Mouse (Mus musculus): Measurements from ENCODE around the gene Tuba1c.
A peak's percentile ranks its signal among the peaks of the same experiment; 100 is the strongest.
"Not testable (repeated sequence)": the region's sequence is repeated elsewhere in the genome, so short reads cannot be mapped to it uniquely, and the experiment has no call there.

Gene Tuba1c

DNA sequence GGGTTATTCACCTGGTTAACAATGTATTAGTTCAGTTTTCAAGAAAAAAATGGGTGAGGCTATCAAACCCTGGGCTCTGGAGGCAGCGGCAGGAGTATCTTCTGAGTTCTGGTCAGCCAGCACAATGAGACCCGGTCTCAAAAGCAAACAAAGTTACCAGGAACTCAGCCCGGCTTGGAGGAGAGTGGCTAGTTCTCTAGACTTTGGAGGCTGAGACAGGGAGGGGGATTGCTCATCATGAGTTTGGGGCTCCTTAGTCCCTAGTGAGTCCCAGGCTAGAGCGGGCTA lies 1.6 kb downstream of the Tuba1c start:
- no peak for DNase-seq

DNA sequence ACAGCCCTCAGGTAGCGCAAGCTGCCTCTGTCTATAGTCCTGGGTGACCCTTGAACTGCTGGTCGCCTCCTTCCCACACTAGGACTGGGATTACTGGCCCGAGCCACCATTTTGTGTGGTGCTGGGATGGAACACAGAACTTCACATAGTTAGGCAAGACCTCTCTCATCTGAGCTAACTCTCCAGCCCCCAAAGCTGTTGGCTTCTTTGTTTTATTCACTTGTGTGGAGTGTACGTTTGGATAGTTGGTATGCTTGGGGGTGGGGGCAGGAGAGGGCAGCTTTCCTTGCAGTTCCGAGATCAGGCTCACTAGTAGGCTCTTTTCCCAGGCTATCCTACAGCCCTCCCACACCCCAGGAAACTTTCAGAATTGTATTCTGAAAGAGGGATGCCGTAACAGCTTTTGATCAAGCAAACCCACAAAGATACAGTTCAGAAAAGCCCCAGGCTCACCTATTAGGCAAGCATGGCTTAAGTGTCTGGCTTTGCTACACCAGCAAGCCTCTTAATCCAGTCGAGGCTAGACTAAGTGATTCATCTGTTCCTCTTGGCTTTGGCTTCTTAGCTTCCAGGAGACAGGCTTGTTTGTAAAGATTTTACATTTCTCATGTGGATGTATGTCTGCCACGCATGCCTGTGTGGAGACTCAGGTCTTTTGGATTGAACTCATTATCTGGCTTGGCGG lies 2.5 kb downstream of the Tuba1c start:
- no peak for DNase-seq

GRCm38 (mm10) chr15:99032726-99033250 lies 3.1 kb downstream of the Tuba1c start:
- no peak for DNase-seq

DNA sequence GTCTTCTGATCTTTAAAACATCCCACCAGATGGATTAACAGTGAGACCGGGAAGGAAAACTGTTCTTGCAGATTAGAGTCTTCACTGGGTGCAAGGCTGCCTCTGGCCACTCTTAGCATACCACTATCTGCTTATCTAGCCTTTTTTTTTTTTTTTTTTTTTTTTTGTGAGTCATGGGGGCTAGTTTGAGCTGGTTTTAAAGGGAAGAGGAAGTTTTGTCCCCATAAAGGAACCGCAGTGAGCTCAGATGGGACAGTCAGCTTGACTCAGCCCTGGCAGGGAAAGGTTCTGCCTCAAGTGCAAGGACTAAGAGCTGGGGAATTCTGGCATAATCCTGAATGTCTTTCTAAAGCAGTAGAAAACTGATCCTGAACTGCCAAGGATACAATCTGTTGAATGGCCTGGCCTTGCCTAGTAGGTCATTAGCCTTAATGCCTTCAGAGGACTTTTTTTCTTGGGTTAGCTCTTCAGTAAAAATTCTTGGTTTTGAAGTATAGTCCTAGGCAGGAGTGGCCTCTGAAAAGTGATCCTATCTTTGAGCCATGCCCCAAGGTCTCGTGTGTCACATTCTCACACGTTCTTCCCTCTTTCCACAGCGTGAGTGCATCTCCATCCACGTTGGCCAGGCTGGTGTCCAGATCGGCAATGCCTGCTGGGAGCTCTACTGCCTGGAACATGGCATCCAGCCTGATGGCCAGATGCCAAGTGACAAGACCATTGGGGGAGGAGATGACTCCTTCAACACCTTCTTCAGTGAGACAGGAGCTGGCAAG lies 4.0 kb downstream of the Tuba1c start:
- no peak for DNase-seq

- no peak for DNase-seq
Measured at GRCm38 (mm10) chr15:99035431-99035830, 5.7 kb downstream of the Tuba1c start.

GRCm38 (mm10) chr15:99036249-99036905 lies 6.7 kb downstream of the Tuba1c start:
- DNase-seq = no peak

- DNase-seq = no peak
Measured at GRCm38 (mm10) chr15:99038025-99038424, 8.3 kb downstream of the Tuba1c start.

DNA sequence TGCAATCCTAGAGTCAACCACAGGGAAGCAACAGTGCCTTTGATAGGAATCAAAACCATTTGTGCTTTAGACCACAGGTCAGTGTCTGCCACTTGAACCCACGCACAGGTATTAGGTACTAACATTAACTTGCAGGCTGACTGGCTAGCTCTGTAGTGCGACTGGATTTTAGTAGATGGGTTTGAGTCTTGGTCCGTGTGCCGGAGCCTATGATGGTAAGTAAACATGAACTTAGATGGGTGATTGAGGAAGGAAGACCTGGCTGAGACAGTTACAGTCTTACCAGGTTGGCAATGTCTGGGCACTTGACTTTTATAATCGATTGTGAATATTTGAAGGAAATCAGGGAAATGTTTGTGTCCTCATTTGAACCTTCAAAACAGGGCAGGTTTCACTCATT lies 9.1 kb downstream of the Tuba1c start:
- no peak for DNase-seq

DNA sequence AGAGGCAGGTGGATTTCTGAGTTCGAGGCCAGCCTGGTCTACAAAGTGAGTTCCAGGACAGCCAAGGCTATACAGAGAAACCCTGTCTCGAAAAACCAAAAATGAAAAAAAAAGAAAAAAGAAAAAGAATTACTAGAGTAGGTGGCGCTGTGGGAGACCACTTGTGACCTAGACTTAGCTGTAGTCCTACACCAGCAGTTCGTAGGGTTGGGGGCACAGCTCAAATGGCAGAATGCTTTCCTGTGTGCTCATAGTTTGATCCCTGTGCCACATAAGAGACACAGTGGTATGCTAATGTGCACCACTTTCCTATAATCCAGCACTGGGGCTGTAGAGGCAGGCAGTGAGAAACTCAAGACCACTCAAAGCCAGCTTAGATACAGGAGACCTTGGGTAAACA lies 9.6 kb downstream of the Tuba1c start:
- no peak for DNase-seq

- no peak for DNase-seq
Measured at GRCm38 (mm10) chr15:99039996-99040919, 10.6 kb downstream of the Tuba1c start.

DNA sequence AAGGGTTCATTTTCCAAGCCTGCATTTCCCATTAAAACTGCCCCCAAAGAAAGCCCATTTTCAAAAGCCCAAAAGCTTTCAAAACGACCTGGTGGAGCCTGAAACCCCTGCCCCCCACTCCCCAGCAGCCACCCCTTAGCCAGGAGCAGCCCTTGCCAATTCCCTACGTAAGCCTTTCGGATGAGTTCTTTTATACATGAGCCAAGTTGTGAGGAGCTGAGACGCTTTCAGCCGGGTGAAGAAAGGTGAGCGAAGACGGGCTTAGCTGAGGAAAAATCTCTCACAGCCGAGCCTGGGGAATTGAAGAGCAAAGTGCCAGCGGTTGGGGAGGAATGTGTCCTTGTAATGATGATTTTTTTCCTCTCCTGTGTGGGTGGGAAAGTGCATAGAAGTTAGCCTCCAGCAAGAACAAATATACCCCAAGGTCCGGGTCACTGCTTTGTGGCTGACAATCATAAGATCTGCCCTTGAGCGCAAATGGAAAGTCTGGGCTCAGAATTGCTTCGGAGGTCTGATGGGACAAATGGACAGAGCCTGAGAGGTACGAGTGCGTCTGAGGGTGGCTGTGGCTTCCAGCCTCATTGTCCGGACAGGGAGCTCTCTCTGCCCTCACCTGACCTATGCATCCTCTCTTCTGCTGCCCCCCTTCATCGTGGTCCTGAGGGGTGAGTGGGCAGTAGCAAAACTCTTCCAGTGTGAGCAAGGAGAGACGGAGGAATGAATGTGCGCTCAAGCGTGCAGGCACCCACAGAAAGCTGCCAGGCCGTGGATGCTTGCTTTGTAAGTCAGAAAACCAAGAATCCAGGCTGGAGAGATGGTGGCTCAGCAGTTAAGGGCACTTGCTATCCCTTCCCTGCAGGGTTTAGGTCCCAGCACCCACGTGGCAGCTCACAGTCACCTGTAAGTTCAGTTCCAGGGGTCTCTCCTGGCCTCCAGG lies 11.5 kb downstream of the Tuba1c start:
- DNase-seq = no peak

DNA sequence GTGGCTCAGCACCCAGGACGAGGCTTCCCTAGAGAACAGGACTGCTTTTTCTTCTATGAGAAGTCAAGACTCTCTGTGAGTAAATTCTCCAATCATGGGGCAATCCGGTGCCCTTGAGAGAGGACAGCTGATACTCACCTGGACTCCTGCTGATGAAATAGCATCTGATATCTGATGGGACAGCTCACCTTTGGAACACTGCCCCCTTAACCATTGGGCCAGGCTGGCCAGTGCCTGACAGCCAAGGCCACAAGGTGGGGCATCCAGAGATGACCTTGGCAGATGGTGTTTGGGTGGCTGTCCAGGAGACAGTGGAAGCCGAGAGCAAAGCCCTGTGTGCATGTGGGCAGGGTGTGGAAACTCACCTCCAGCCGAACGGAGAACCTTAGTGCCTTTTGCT lies 12.6 kb downstream of the Tuba1c start:
- DNase-seq = no peak

DNA sequence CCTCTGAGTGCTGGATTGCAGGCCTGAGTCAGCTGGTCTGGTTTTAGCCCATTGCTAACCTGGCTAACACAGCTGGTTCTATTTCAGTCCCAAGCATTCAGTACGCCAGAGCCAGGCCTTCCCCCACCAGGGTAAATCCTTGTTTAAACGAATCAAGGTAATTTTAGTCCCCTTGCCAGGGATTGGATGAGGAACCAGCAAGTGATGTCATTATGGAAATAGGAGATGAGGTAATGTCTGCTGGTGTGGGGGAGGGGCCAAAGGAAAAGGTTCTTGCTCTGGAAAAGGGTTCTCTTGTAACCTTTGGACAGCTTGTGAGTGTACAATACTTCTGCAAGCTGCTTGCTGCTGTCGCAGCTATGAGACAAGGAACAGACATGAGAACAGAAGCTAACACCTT lies 15.2 kb downstream of the Tuba1c start:
- DNase-seq = no peak

- not testable (repeated sequence) for DNase-seq
Measured at GRCm38 (mm10) chr15:99045734-99046133, 16.0 kb downstream of the Tuba1c start.

DNA sequence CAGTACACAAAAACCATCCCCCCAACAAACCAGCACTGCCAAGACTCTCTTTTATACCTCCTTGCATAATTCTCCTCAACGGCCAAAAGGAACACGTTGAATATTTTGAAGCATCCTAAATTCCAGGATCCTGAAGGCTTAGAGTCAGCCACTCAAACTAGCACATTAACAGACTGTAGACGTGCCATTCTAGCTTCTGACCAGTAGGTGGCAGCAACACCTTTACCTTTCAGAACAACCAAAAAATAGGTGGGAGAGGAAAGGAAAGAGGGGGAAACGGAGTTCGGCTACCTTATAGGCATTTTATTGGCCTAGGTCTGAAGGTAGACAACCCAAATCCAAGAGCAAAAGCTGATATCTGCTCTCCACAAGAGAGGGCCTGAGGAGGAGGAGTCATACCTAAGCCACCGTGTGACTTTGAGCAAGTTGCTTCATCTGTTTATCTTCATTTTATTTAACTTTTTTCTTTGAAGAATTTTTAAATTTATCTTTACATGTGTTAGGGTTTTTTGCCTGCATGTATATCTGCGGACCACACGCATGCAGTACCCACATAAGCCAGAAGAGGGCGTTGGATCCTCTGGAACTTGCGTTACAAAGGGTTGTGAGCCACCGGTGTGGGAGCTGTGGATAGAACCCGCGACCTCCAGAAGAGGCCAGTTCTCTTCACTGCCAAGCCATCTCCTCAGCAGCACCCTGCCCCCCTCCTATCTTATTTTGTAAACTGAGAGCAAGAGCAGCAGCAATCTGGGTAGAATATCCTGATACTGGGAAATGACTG lies 20.0 kb downstream of the Tuba1c start:
- peak; percentile 51 for DNase-seq

DNA sequence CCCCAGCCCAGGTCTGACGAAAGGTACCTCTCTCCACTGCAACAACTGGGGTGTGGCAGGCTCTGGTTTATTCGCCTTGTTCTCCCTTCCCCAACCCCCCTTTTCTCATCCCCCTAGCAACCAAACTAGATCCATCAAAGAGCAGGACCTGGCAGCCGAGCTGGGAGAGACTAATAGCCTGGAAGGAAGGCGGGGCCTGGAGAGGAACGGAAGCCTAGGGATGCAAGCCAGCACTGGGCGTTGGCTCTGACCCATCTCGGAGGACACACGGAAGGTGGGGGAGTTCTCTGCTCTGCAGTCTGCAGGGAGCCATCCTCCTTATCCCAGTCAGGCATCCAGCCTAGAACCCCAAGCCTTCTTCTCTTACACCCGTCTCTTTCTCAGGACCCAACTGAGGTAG lies 23.7 kb downstream of the Tuba1c start:
- no peak for DNase-seq

DNA sequence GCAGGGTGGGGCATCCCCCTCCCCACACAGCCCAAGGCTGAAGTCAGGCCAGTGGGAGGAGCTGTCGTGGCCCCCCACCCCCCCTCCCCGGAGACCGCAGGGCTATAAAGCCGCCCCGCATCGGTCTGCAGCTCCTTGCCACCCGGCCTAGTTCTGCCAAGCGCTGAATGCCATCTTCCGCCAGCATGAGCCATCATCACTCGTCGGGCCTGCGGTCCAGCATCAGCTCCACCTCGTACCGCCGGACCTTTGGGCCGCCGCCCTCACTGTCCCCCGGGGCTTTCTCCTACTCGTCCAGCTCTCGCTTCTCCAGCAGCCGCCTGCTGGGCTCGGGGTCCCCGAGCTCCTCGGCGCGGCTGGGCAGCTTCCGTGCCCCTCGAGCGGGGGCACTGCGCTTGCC lies 25.3 kb downstream of the Tuba1c start, which contains the start of gene Prph:
Gene Prph, plus strand, starts transcription at position 135 of the 400 bp plus-strand sequence.
- DNase-seq = no peak

DNA sequence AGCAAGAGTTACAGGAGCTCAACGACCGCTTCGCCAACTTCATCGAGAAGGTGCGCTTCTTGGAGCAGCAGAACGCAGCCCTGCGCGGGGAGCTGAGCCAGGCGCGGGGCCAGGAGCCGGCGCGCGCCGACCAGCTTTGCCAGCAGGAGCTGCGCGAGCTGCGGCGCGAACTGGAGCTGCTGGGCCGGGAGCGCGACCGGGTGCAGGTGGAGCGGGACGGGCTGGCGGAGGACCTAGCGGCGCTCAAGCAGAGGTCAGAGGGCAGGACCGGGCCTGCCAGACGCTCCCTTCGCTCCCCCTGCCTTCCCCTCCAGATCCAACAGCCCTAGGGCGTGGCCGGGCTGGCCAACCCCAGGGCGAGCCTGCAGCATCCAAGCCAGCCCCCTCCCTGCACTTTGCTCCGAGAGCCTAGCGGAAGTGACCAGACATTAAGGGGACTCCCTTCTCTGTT lies 25.8 kb downstream of the Tuba1c start:
- DNase-seq = no peak

GRCm38 (mm10) chr15:99056332-99056731 lies 26.6 kb downstream of the Tuba1c start:
- peak; percentile 65 for DNase-seq

- no peak for DNase-seq
Measured at GRCm38 (mm10) chr15:99065557-99066165, 36.0 kb downstream of the Tuba1c start.

All from liver (tissue).